Mouse (Mus musculus): ENCODE data around the gene Nipa2. TPM values are rescaled to one million over a fixed set of nuclear protein-coding genes. Genes with fewer than 3 reads are reported as not detected.

Gene Nipa2
- polyA plus RNA-seq, 1 experiment from 2014 or later = 49.7 TPM

GRCm38 (mm10) chr7:55912118-55912517 lies 50.2 kb downstream of the Nipa2 start:
- Histone ChIP-seq H3K9me3 (ENCODE audit: control insufficient read depth, low read length) (no peaks in the 10 kb centered on the region), H3K27ac (ENCODE audit: low read depth, low read length) (no peak overlapping the region), H3K27me3 (ENCODE audit: control insufficient read depth, insufficient read depth, low read length) (no peaks in the 10 kb centered on the region), H3K4me1 (replicated peaks; ENCODE audit: control insufficient read depth, insufficient read depth, low read length) (no peaks in the 10 kb centered on the region), H3K4me2 (replicated peaks; ENCODE audit: low read depth, low read length) (no peak overlapping the region), H3K4me3 (ENCODE audit: low read depth, low read length) (no peak overlapping the region), H3K9ac (ENCODE audit: low read depth, low read length) (no peak overlapping the region), H3K36me3 (ENCODE audit: control insufficient read depth, insufficient read depth, low read length) (0 out of 2 replicates have a peak, but pooled peaks cover 10% of the 10 kb centered on the region)
- no peak for DNase-seq (ENCODE audit: low spot score)
- WGBS = 94% methylated on average over 5 of the region's 5 CpGs
- ATAC-seq (ENCODE audit: low FRiP score) = no peak

GRCm38 (mm10) chr7:55911371-55911770 lies 50.9 kb downstream of the Nipa2 start:
- no peak for ATAC-seq (ENCODE audit: low FRiP score)
- no peaks in the 10 kb centered on the region for H3K4me1 ChIP-seq (replicated peaks; ENCODE audit: control insufficient read depth, insufficient read depth, low read length)
- no peaks in the 10 kb centered on the region for H3K9me3 ChIP-seq (ENCODE audit: control insufficient read depth, low read length)
- no peak overlapping the region for H3K4me3 ChIP-seq (ENCODE audit: low read depth, low read length)
- H3K27ac ChIP-seq (ENCODE audit: low read depth, low read length) = no peak overlapping the region
- DNase-seq (ENCODE audit: low spot score) = no peak
- no peak overlapping the region for H3K9ac ChIP-seq (ENCODE audit: low read depth, low read length)
- 81% methylated on average over 8 of the region's 8 CpGs for WGBS
- no peaks in the 10 kb centered on the region for H3K27me3 ChIP-seq (ENCODE audit: control insufficient read depth, insufficient read depth, low read length)
- H3K36me3 ChIP-seq (ENCODE audit: control insufficient read depth, insufficient read depth, low read length) = 0 out of 2 replicates have a peak, but pooled peaks cover 10% of the 10 kb centered on the region
- H3K4me2 ChIP-seq (replicated peaks; ENCODE audit: low read depth, low read length) = no peak overlapping the region

- H3K9ac ChIP-seq (ENCODE audit: low read depth, low read length) = no peak overlapping the region
- H3K4me2 ChIP-seq (replicated peaks; ENCODE audit: low read depth, low read length) = no peak overlapping the region
- no peaks in the 10 kb centered on the region for H3K9me3 ChIP-seq (ENCODE audit: control insufficient read depth, low read length)
- no peak for ATAC-seq (ENCODE audit: low FRiP score)
- 0 out of 2 replicates have a peak, but pooled peaks cover 8% of the 10 kb centered on the region for H3K36me3 ChIP-seq (ENCODE audit: control insufficient read depth, insufficient read depth, low read length)
- no peaks in the 10 kb centered on the region for H3K4me1 ChIP-seq (replicated peaks; ENCODE audit: control insufficient read depth, insufficient read depth, low read length)
- no peak for DNase-seq (ENCODE audit: low spot score)
- WGBS = 82% methylated on average over 2 of the region's 2 CpGs
- H3K27ac ChIP-seq (ENCODE audit: low read depth, low read length) = no peak overlapping the region
- H3K27me3 ChIP-seq (ENCODE audit: control insufficient read depth, insufficient read depth, low read length) = no peaks in the 10 kb centered on the region
- H3K4me3 ChIP-seq (ENCODE audit: low read depth, low read length) = no peak overlapping the region
These were observed 51.9 kb downstream of the Nipa2 start for GRCm38 (mm10) chr7:55910356-55910755.

- no peak overlapping the region for H3K4me2 ChIP-seq (replicated peaks; ENCODE audit: low read depth, low read length)
- no peak for DNase-seq (ENCODE audit: low spot score)
- H3K36me3 ChIP-seq (ENCODE audit: control insufficient read depth, insufficient read depth, low read length) = 0 out of 2 replicates have a peak, but pooled peaks cover 6% of the 10 kb centered on the region
- ATAC-seq (ENCODE audit: low FRiP score) = no peak
- no peaks in the 10 kb centered on the region for H3K27me3 ChIP-seq (ENCODE audit: control insufficient read depth, insufficient read depth, low read length)
- no peak overlapping the region for H3K27ac ChIP-seq (ENCODE audit: low read depth, low read length)
- no peak overlapping the region for H3K9ac ChIP-seq (ENCODE audit: low read depth, low read length)
- no peaks in the 10 kb centered on the region for H3K4me1 ChIP-seq (replicated peaks; ENCODE audit: control insufficient read depth, insufficient read depth, low read length)
- H3K4me3 ChIP-seq (ENCODE audit: low read depth, low read length) = no peak overlapping the region
- no peaks in the 10 kb centered on the region for H3K9me3 ChIP-seq (ENCODE audit: control insufficient read depth, low read length)
- 91% methylated on average over 1 of the region's 1 CpGs for WGBS
These were observed 52.8 kb downstream of the Nipa2 start for GRCm38 (mm10) chr7:55909519-55909918.

GRCm38 (mm10) chr7:55905449-55905848 lies 56.8 kb downstream of the Nipa2 start:
- no peak overlapping the region for H3K9ac ChIP-seq (ENCODE audit: low read depth, low read length)
- DNase-seq (ENCODE audit: low spot score) (no peak), ATAC-seq (ENCODE audit: low FRiP score) (no peak)
- peaks cover 7% of the 10 kb centered on the region; the same call in 1 of the 2 replicates for H3K36me3 ChIP-seq (ENCODE audit: control insufficient read depth, insufficient read depth, low read length)
- no peaks in the 10 kb centered on the region for H3K27me3 ChIP-seq (ENCODE audit: control insufficient read depth, insufficient read depth, low read length)
- WGBS = 76% methylated on average over 2 of the region's 2 CpGs
- H3K4me1 ChIP-seq (replicated peaks; ENCODE audit: control insufficient read depth, insufficient read depth, low read length) = no peaks in the 10 kb centered on the region
- H3K4me3 ChIP-seq (ENCODE audit: low read depth, low read length) = no peak overlapping the region
- H3K27ac ChIP-seq (ENCODE audit: low read depth, low read length) = no peak overlapping the region
- H3K4me2 ChIP-seq (replicated peaks; ENCODE audit: low read depth, low read length) = no peak overlapping the region
- H3K9me3 ChIP-seq (ENCODE audit: control insufficient read depth, low read length) = no peaks in the 10 kb centered on the region

GRCm38 (mm10) chr7:55903766-55904165 lies 58.5 kb downstream of the Nipa2 start:
- no peaks in the 10 kb centered on the region for H3K9me3 ChIP-seq (ENCODE audit: control insufficient read depth, low read length)

GRCm38 (mm10) chr7:55891797-55892196 lies 70.5 kb downstream of the Nipa2 start:
- ATAC-seq (ENCODE audit: low FRiP score) = no peak
- Histone ChIP-seq H3K4me3 (ENCODE audit: low read depth, low read length) (no peak overlapping the region), H3K27ac (ENCODE audit: low read depth, low read length) (no peak overlapping the region), H3K27me3 (ENCODE audit: control insufficient read depth, insufficient read depth, low read length) (no peaks in the 10 kb centered on the region), H3K4me2 (replicated peaks; ENCODE audit: low read depth, low read length) (no peak overlapping the region), H3K36me3 (ENCODE audit: control insufficient read depth, insufficient read depth, low read length) (0 out of 2 replicates have a peak, but pooled peaks cover 5% of the 10 kb centered on the region), H3K9me3 (ENCODE audit: control insufficient read depth, low read length) (no peaks in the 10 kb centered on the region), H3K4me1 (replicated peaks; ENCODE audit: control insufficient read depth, insufficient read depth, low read length) (no peaks in the 10 kb centered on the region), H3K9ac (ENCODE audit: low read depth, low read length) (no peak overlapping the region)
- 84% methylated on average over 11 of the region's 11 CpGs for WGBS
- no peak for DNase-seq (ENCODE audit: low spot score)

More at GRCm38 (mm10) chr7:55903766-55904165, 58.5 kb downstream of the Nipa2 start:
- Histone ChIP-seq H3K4me2 (replicated peaks; ENCODE audit: low read depth, low read length) (no peak overlapping the region), H3K27ac (ENCODE audit: low read depth, low read length) (no peak overlapping the region), H3K36me3 (ENCODE audit: control insufficient read depth, insufficient read depth, low read length) (peaks cover 10% of the 10 kb centered on the region), H3K4me1 (replicated peaks; ENCODE audit: control insufficient read depth, insufficient read depth, low read length) (no peaks in the 10 kb centered on the region), H3K4me3 (ENCODE audit: low read depth, low read length) (no peak overlapping the region), H3K9ac (ENCODE audit: low read depth, low read length) (no peak overlapping the region), H3K27me3 (ENCODE audit: control insufficient read depth, insufficient read depth, low read length) (no peaks in the 10 kb centered on the region)
- ATAC-seq (ENCODE audit: low FRiP score) = no peak
- WGBS = 79% methylated on average over 5 of the region's 5 CpGs
- no peak for DNase-seq (ENCODE audit: low spot score)

GRCm38 (mm10) chr7:55890731-55891130 lies 71.5 kb downstream of the Nipa2 start:
- 0 out of 2 replicates have a peak, but pooled peaks cover 3% of the 10 kb centered on the region for H3K36me3 ChIP-seq (ENCODE audit: control insufficient read depth, insufficient read depth, low read length)
- no peak overlapping the region for H3K4me2 ChIP-seq (replicated peaks; ENCODE audit: low read depth, low read length)
- no peaks in the 10 kb centered on the region for H3K27me3 ChIP-seq (ENCODE audit: control insufficient read depth, insufficient read depth, low read length)
- H3K27ac ChIP-seq (ENCODE audit: low read depth, low read length) = no peak overlapping the region
- no peaks in the 10 kb centered on the region for H3K4me1 ChIP-seq (replicated peaks; ENCODE audit: control insufficient read depth, insufficient read depth, low read length)
- DNase-seq (ENCODE audit: low spot score) (no peak), ATAC-seq (ENCODE audit: low FRiP score) (no peak)
- no peaks in the 10 kb centered on the region for H3K9me3 ChIP-seq (ENCODE audit: control insufficient read depth, low read length)
- H3K4me3 ChIP-seq (ENCODE audit: low read depth, low read length) = no peak overlapping the region
- no peak overlapping the region for H3K9ac ChIP-seq (ENCODE audit: low read depth, low read length)

- Histone ChIP-seq H3K4me3 (ENCODE audit: low read depth, low read length) (no peak overlapping the region), H3K27ac (ENCODE audit: low read depth, low read length) (no peak overlapping the region), H3K27me3 (ENCODE audit: control insufficient read depth, insufficient read depth, low read length) (no peaks in the 10 kb centered on the region), H3K4me2 (replicated peaks; ENCODE audit: low read depth, low read length) (no peak overlapping the region), H3K4me1 (replicated peaks; ENCODE audit: control insufficient read depth, insufficient read depth, low read length) (no peaks in the 10 kb centered on the region), H3K36me3 (ENCODE audit: control insufficient read depth, insufficient read depth, low read length) (0 out of 2 replicates have a peak, but pooled peaks cover 3% of the 10 kb centered on the region), H3K9me3 (ENCODE audit: control insufficient read depth, low read length) (no peaks in the 10 kb centered on the region), H3K9ac (ENCODE audit: low read depth, low read length) (no peak overlapping the region)
- DNase-seq (ENCODE audit: low spot score) (no peak), ATAC-seq (ENCODE audit: low FRiP score) (no peak)
- 92% methylated on average over 4 of the region's 4 CpGs for WGBS
These were observed 72.3 kb downstream of the Nipa2 start for GRCm38 (mm10) chr7:55889996-55890395.
